Mouse (Mus musculus) T-helper 17 cell (primary cell): ENCODE results near the gene Dclk1.

Experiments
- in situ Hi-C, 2 experiments: fragments of 300-600 bp; cut with MboI, MseI; formaldehyde crosslinking; loops; 1 replicate in 1 of 2; 2 replicates in 1 of 2; pipeline ENCODE4 v1.15.1; 2025; ENCODE audit warnings: high pct_unique_total_duplicates in 2 of 2

Dclk1 gene

DNA sequence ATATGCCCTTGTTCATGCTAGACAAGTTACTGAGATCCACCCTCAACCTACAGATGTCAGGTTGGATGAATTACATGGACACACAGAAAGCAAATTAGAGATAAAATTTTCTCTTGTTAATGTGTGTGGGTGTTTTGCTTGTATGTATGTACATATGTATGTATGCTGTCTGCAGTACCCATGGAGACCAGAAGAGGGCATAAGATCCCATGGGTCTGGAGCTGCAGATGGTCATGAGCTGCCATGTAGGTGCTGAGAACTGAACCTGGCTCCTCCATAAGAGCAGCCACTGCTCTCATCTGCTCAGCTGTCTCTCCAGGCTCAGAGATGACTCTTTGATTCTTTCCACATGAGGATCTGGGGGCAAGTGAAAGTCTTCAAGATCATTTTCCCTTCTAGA lies 89.5 kb downstream of the Dclk1 start:
- in situ Hi-C loops: loop anchor here in 1 of 2 experiments (10.0 kb wide), 1 partner anchor 1927 kb away; no protein-coding TSS in a partner anchor

DNA sequence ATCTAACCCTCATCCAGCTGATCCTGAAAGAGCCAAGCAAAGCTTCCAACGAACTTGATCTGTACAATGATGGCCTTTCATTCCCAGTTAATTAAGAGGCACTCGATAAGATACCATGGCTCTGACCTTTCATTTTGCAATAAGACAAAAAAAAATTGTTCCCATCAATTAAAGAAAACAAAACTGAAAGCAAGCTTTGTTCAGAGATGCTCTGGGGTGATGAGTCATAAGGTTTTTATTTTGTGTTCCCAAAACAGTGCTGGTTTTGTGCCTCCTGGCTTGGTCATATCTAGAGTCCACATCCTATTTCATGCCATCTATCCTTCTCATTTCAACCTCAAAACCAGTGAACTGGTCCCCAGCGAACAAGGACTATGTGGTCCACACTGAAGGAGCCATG lies 91.3 kb downstream of the Dclk1 start:
- in situ Hi-C loops: loop anchor here in 1 of 2 experiments (10.0 kb wide), 1 partner anchor 1929 kb away; no protein-coding TSS in a partner anchor

DNA sequence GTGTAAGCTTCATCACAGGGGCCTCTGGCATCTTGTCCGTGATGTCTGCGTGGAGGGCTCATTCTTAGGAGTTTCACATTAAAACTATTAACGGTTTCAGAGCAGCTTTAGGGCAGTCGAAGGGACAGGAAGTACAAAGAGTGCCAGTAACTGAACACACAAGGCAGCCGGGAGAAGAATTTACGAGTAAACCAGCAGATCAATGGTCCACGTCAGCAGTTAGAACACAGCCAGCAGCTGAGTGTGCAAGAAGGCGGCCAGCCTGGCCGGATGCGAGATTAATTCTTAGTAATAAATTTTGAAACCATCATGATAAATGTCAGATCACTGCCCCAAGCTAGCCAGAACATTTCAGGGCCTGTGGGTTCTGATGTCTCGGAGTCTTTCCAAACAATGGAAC lies 94.7 kb downstream of the Dclk1 start:
- in situ Hi-C loops: loop anchor here in 1 of 2 experiments (10.0 kb wide), 1 partner anchor 1932 kb away; no protein-coding TSS in a partner anchor

DNA sequence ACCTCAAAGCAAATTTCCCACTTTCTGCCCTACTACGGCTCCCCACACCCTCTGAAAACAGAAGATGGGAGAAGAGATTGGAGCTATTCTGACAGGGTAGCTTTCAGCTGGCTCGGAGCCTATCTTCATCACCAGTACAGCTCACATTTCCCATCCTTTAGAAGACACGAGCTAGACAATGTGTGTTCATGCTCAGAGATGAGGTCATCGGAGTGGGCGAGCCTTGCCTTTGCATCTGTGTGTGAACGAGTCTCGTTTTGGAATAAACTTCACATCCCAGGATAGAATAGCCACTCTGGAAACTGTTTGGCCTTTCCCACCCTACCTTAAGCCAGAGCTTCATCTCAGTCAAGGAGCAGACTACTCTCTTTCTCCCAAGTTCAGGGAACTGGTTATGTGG lies 95.5 kb downstream of the Dclk1 start:
- in situ Hi-C loops: loop anchor here in 1 of 2 experiments (10.0 kb wide), 1 partner anchor 1933 kb away; no protein-coding TSS in a partner anchor

DNA sequence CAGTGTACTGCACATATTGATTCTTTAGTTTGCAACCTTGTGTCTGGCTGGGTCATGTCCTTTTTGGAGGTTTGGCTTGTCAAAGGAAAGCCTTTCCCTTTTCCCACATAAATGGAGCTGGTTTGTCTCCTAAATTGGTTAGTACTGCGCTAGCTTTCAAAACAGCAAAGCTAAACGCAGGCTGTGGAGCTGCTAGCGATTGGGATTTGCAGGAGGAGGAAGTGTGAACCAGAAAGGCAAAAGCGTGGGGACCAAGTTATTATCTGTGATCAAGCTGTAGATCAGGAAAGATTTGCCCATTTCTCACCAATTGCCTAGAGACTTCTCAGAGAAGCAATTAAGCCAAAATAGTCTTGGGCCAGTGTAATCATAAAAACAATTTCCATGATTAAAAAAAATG lies 100.3 kb downstream of the Dclk1 start:
- in situ Hi-C loops: no loop called here

GRCm38 (mm10) chr3:55347371-55348025 lies 105.3 kb downstream of the Dclk1 start:
- in situ Hi-C loops: no loop called here

DNA sequence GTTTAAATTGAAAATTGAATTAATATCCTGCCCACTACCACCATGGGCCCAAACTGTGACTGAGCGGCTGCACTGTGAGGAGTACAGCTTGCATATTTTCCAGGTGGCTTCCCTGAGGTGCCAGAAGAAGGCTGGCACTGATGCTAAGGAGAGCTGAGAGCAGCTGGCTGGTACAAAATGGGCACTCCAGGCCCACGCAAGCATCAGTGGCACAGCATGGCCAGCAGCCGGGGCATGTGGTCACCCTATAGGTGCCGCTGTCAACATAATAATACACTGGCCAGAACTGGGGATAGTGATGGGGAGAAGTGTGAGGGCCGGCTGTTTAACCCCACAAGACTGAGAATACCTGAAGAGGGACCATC lies 105.8 kb downstream of the Dclk1 start:
- in situ Hi-C loops: no loop called here

- in situ Hi-C loops: loop anchor here (5.0 to 10.0 kb wide), 2 partner anchors 193 to 515 kb away; no protein-coding TSS in a partner anchor
These were observed 108.0 kb downstream of the Dclk1 start for GRCm38 (mm10) chr3:55350194-55350593.

DNA sequence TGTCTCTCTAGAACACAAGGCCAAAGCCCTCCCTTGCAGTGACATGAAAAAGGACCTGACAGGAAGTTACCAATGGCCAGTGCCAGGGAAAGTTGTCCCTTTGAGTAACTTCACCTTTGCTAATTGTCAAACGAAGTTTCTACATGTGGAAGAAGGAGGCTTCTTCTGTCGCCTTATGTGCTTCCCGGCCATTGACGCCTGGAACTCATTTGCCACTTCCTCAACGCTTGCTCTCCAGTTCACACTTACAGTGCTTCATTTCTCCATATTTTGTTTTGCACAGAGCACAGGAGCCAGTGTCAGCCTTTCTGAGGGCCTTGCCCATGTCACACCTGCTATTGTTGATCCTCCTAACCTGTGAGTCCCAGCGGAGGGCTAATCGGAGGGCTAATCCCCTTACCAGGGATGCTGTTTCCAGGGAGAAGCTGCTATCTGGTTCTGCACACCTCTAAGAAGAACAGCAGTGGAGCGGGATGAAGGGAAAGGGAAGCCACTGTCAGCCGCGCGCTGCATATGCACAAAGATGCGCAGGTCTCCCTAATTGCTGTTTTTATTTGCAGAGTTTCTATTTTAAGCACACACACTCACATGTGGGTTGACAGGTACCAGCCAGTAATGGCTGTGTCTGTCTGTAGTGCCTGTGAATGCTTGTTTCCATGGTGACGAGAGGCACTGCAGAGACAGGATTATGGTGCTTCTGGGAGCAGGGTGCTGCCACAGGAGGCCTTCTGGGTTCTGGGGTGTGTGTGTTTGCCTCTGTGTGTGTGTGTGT lies 109.3 kb downstream of the Dclk1 start:
- in situ Hi-C loops: loop anchor here (5.0 to 10.0 kb wide), 2 partner anchors 194 to 517 kb away; no protein-coding TSS in a partner anchor

DNA sequence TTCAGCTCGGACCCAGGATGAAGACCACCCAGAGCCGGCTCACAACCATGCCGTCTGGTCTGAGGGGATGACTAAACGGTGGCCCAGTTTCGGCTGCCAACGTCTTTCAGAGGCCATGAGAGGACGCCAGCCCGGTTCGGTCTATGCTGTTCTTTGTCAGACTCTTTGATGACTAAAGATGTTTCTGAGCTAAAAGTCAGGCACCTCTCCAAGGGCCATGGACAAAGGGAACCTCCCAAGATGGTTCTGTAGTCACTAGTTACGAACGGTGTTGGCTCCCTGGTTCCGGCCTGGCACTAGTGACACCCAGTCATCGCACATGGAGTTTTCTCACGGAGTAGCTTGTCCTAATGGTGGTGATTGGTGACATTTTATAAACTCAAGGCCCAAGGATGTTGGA lies 110.4 kb downstream of the Dclk1 start:
- in situ Hi-C loops: loop anchor here (5.0 to 10.0 kb wide), 2 partner anchors 195 to 518 kb away; no protein-coding TSS in a partner anchor

DNA sequence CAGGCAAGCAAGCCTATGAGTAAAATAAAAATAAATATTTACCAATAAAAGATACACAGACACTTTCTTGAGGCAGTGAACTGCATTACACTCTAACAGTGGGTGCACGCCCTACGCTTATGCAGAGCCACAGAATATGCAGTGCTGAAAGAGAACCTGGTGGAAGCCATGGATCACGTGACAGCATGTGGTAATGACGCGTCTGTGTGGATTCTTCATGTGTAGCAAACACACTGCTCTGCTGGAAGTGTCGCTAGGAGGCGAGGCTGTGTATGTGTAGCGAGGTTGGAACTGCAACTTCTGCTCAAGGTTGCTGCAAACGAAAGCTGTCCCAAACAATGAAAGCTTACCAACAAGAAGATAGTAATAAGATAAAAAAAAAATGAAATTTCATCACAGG lies 111.0 kb downstream of the Dclk1 start:
- in situ Hi-C loops: loop anchor here (5.0 to 10.0 kb wide), 2 partner anchors 196 to 518 kb away; no protein-coding TSS in a partner anchor

DNA sequence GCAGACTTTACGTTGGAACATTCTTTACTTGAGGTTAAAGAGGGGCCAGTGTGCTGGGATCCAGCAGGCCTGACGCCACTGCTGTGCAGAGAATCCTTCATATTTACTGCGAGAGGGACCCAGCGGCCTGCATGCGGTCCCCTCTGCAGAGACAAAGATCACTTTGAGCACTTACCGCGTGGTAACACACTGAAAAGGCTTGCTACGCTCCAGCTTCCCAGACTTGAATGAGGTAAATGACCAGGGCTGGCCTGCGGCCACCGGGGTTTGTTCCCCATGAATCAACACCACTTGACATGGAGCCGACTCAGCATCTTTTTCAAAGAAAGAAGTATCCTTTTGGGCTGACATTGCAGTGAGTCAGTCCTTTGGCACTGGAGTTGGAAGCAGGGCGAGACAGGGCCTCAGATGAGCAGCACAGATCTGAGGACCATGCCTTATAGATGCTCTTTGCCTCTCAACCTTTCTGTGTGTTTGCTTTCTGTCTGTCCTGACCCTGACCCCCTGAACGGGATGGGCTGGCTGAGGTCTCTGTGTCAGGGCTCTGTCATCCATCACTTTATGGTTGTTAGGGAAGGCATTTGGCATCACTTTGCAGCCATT lies 111.8 kb downstream of the Dclk1 start:
- in situ Hi-C loops: loop anchor here (5.0 to 10.0 kb wide), 2 partner anchors 197 to 519 kb away; no protein-coding TSS in a partner anchor

DNA sequence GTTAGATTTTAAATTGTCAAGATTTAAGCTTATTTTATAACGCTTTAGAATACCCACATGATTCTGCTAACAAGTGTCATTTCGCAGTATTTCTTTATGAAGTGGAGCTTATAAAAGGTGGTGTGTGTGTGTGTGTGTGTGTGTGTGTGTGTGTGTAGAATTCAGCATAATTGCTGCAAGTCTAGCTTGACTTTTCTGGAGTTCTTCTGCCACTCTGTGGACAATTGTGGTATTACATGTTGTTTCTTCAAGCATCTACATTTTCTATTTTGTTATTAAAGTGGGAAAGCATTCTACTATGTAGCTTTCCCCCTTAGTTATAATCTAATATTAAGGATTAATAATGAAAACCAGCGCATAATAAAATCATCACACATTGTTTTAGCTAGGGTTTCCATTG lies 112.6 kb downstream of the Dclk1 start:
- in situ Hi-C loops: loop anchor here (5.0 to 10.0 kb wide), 4 partner anchors 197 to 520 kb away; no protein-coding TSS in a partner anchor

DNA sequence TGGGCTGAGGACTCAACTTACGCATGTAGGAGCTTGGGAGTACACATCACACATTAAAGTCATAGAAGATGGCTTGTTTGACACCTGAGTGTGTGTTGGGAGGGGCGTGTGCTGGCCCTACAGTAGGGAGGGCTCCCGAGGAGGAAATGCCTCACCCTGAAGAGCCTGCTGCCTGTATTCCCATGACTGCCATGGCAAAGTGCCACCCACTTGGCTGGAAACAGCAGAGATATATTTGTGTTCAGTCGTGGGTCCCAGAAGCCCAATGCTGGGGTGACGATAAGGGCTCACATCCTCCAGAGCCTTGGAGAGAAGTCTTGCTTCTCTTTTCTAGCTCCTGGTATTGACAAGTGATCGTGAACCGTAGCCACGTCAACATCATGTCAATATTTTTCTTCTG lies 116.3 kb downstream of the Dclk1 start:
- in situ Hi-C loops: loop anchor here (5.0 to 10.0 kb wide), 3 partner anchors 271 to 524 kb away; no protein-coding TSS in a partner anchor

- in situ Hi-C loops: loop anchor here in 1 of 2 experiments (5.0 kb wide), 1 partner anchor 204 kb away; no protein-coding TSS in a partner anchor
These were observed 118.7 kb downstream of the Dclk1 start for GRCm38 (mm10) chr3:55360836-55361235.

DNA sequence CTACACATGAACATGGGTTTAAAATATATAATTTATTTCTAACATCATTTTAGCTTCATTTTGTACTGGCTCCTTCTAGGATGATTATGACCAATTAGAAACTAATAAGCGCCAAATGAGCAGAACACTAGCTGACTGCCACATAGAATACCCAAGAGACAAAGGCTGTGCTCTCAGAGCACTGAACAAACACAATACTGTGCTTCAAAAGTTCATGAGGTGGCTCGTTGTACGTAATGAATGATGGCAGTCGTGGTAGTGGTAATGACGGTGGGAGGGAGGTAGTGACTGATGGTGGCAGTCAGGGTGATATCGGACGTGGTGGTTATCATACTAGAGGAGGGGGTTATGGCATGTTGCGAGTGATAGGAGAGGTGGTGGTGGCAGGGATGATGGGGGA lies 125.0 kb downstream of the Dclk1 start:
- in situ Hi-C loops: no loop called here

- in situ Hi-C loops: no loop called here
These were observed 127.0 kb downstream of the Dclk1 start for GRCm38 (mm10) chr3:55369156-55369555.

DNA sequence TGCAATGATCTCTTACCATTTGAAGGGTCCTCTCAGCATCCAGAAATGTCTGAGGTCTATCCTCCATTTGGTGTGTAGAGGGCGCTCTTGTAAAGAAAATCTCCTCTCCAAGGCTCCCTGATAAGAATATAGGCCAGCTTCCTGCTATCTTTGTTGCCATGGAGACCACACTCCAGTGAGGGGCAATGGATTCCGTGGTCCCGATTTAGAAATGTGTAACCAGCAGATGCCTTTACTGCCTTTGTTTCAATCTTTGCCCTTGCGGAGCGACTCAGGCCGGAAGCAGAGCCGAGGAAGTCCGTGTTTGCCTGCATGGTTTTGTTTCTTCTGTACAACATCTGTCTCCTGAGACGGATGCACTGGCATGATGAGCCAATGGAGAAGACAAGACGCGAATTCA lies 131.5 kb downstream of the Dclk1 start:
- in situ Hi-C loops: no loop called here

- in situ Hi-C loops: no loop called here
These were observed 136.4 kb downstream of the Dclk1 start for GRCm38 (mm10) chr3:55378591-55378990.

DNA sequence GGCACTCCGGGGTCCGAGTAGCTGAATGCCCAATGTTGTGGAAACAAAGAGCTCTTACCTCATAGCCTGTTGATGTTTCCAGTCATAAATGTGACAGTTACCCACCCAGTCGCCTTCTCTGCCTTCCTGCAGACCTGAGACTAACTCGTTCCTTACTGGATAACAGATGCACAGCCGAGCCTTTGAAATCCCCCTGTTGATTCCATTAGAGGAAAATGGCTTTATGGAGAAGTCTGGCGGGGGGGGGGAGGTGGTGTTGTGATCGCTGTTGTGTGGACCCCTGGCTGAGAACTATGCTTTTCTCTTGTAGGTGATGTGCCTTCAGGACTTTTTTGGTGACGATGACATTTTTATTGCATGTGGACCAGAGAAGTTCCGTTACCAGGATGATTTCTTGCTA lies 138.3 kb downstream of the Dclk1 start:
- in situ Hi-C loops: loop anchor here in 1 of 2 experiments (10.0 kb wide), 1 partner anchor 274 kb away; no protein-coding TSS in a partner anchor

DNA sequence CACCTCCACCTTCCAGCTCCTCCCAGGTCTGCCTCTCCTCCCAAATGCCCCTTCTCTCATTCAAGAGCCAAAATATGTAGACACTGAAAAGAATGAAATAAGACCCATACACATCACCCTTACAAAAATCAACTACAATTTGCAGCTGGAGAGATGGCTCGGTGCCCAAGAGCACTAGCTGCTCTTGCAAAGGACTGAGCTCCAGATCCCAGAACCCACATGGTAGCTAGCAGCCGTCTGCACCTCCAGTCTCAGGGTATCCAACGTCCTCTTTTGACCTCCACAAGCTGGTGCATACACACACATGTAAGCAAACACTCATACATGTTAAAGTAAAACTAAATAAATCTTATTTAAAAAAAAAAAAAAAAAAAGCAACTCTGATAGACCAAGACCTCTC lies 150.4 kb downstream of the Dclk1 start:
- in situ Hi-C loops: no loop called here

DNA sequence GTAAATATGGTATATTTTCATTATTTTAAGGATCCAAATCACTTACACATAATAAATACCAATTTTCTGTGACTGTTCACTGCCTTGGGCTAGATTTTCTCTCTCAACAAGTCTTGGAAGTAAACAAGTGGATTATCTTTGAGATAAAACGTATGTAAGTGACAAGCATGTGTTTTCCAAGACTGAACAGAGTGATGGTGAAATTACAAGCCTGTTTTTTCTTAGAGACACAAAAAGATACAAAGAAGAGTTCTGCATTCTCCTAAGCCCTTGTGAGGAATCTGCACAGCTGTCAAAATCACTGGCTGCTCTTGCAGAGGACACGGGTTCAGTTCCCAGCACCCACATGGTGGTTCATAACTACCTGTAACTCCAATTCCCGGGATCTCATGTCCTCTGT lies 151.4 kb downstream of the Dclk1 start:
- in situ Hi-C loops: no loop called here
